Mouse (Mus musculus): ENCODE measurements around the gene Sptssa. TPM values are rescaled to one million over a fixed set of nuclear protein-coding genes. Genes with fewer than 3 reads are reported as not detected.

Sptssa gene
- total and polyA plus RNA-seq, 3 experiments: 34.0 to 125 (median 66.7) TPM

DNA sequence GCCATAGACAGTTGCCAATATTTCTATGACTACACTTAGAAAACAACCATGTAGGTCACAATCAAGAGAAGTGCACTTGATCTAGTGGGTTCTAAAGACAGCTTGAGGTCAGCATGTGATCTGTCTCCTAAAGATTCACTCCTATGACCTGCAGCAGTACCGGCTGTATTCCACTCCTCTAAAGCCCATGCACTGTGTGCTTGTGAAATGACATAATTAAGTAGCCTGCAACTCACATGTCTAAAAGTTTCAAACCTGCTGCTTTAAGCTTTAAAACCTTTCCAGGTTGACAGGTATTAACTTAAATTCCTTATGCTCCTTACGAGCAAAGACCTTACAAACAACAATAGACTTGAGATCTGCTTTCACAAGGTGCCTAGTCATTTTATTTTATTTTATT, 853 bp upstream of the Sptssa start:
- Histone ChIP-seq H3K4me3 (replicated peaks in 1 of 3; ENCODE audit: low read depth in 2 of 3, low read length in 2 of 3, poor library complexity in 1 of 3) (no peak overlapping the region), H3K9me3 (replicated peaks; ENCODE audit: low read length) (no peaks in the 10 kb centered on the region), H3K9ac (ENCODE audit: insufficient read depth, low read depth) (no peak overlapping the region), H3K36me3 (replicated peaks in 1 of 2; ENCODE audit: control insufficient read depth in 1 of 2, insufficient read depth in 1 of 2, low read length in 1 of 2) (peaks cover 0 to 6% of the 10 kb centered on the region in 2 experiments), H3K4me1 (ENCODE audit: control insufficient read depth in 1 of 2, insufficient read depth in 2 of 2) (peaks cover 4 to 50% of the 10 kb centered on the region in 2 experiments; a peak in 3 of 4 replicates), H3K27me3 (replicated peaks) (no peaks in the 10 kb centered on the region), H3K27ac (ENCODE audit: insufficient read depth, low read depth) (no peak overlapping the region), H3K79me2 (replicated peaks; ENCODE audit: control insufficient read depth, extremely low read depth, insufficient read depth, poor library complexity, severe bottlenecking) (peaks cover 6% of the 10 kb centered on the region; the same call in 1 of the 2 replicates), H3K4me2 (ENCODE audit: insufficient read depth, low read depth, poor library complexity, severe bottlenecking) (peak overlapping the region; percentile 48)
- in situ Hi-C loops (cut with MboI; ENCODE audit: low pct_ligation_motif_present, low pct_unique_long_range_greater_than_20kb, low sequenced_read_pairs) (no loop called here), dilution Hi-C loops (cut with MboI; ENCODE audit: extremely low pct_ligation_motif_present, extremely low pct_unique_long_range_greater_than_20kb, low sequenced_read_pairs) (no loop called here)
- TF ChIP-seq JUND (conservative IDR thresholded peaks at IDR 0.05; ENCODE audit: low read depth, low read length) (no peak), MYC (IDR thresholded peaks at IDR 0.05; ENCODE audit: low read depth, low read length) (no peak), MAFK (IDR thresholded peaks at IDR 0.05; ENCODE audit: insufficient replicate concordance, low read length) (no peak), MEF2A (IDR thresholded peaks at IDR 0.05; ENCODE audit: borderline replicate concordance, low read depth, low read length) (no peak), SMC3 (IDR thresholded peaks at IDR 0.05; ENCODE audit: low read depth, low read length) (no peak)
- DNase-seq (ENCODE audit: extremely low read depth): no peak

DNA sequence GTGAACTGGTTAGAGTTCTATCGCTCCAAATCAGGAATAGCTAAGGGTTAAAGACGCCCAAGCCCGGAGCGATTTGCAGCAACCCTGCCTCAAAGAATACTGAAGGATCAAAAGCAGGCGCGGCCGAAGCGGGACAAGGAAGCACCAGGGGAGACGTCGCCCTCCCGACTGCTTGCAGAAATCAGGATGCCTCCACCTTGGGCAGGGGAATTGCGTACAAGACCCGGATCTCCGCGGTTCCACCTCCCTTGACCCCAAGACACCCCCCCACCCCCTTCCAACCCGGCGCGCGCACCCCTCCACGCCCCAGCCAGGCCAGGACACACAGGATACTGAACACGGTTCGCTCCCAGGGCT, 356 bp downstream of the Sptssa start:
- Histone ChIP-seq H3K79me2 (replicated peaks; ENCODE audit: control insufficient read depth, extremely low read depth, insufficient read depth, poor library complexity, severe bottlenecking) (peaks cover 6% of the 10 kb centered on the region; the same call in 1 of the 2 replicates), H3K27ac (ENCODE audit: insufficient read depth, low read depth) (no peak overlapping the region)
- DNase-seq (ENCODE audit: extremely low read depth): peak; percentile 23

More for the DNA sequence above, 356 bp downstream of the Sptssa start:
- Histone ChIP-seq H3K4me3 (replicated peaks in 1 of 3; ENCODE audit: low read depth in 2 of 3, low read length in 2 of 3, poor library complexity in 1 of 3) (peak overlapping the region; percentile 65 to 81 (median 72)), H3K27me3 (replicated peaks) (no peaks in the 10 kb centered on the region), H3K4me2 (ENCODE audit: insufficient read depth, low read depth, poor library complexity, severe bottlenecking) (peak overlapping the region; percentile 81; the same call in 1 of the 2 replicates), H3K4me1 (ENCODE audit: control insufficient read depth in 1 of 2, insufficient read depth in 2 of 2) (peaks cover 4 to 59% of the 10 kb centered on the region in 2 experiments; a peak in 3 of 4 replicates), H3K9ac (ENCODE audit: insufficient read depth, low read depth) (peak overlapping the region; percentile 69), H3K9me3 (replicated peaks; ENCODE audit: low read length) (no peaks in the 10 kb centered on the region), H3K36me3 (replicated peaks in 1 of 2; ENCODE audit: control insufficient read depth in 1 of 2, insufficient read depth in 1 of 2, low read length in 1 of 2) (peaks cover 0 to 13% of the 10 kb centered on the region in 2 experiments)
- dilution Hi-C loops (cut with MboI; ENCODE audit: extremely low pct_ligation_motif_present, extremely low pct_unique_long_range_greater_than_20kb, low sequenced_read_pairs): no loop called here
- in situ Hi-C loops (cut with MboI; ENCODE audit: low pct_ligation_motif_present, low pct_unique_long_range_greater_than_20kb, low sequenced_read_pairs): no loop called here
- no peak for TF ChIP-seq MAFK (IDR thresholded peaks at IDR 0.05; ENCODE audit: insufficient replicate concordance, low read length)
- no peak for TF ChIP-seq USF1 (IDR thresholded peaks at IDR 0.05; ENCODE audit: low read depth, low read length)
- TF ChIP-seq MXI1 (IDR thresholded peaks at IDR 0.05; ENCODE audit: low read depth, low read length): no peak; the same call in 1 of the 2 replicates
- TF ChIP-seq USF2 (conservative IDR thresholded peaks at IDR 0.05; ENCODE audit: low read depth, low read length): no peak
- TF ChIP-seq EP300 (IDR thresholded peaks at IDR 0.05; ENCODE audit: low read length): no peak
- TF ChIP-seq HCFC1 (IDR thresholded peaks at IDR 0.05; ENCODE audit: low read depth, low read length): no peak
- no peak for TF ChIP-seq MYC (IDR thresholded peaks at IDR 0.05; ENCODE audit: low read depth, low read length)
- TF ChIP-seq UBTF (IDR thresholded peaks at IDR 0.05; ENCODE audit: low read depth, low read length): no peak
- no peak for TF ChIP-seq RAD21 (IDR thresholded peaks at IDR 0.05; ENCODE audit: low read depth, low read length)
- no peak for TF ChIP-seq JUN (IDR thresholded peaks at IDR 0.05; ENCODE audit: insufficient read depth, low read depth, low read length)
- no peak for TF ChIP-seq CHD1 (IDR thresholded peaks at IDR 0.05; ENCODE audit: low read depth, low read length)
- TF ChIP-seq TCF12 (IDR thresholded peaks at IDR 0.05; ENCODE audit: low read depth, low read length): no peak
- no peak for TF ChIP-seq CTCF (conservative IDR thresholded peaks at IDR 0.05 in 1 of 2, IDR thresholded peaks at IDR 0.05 in 1 of 2; ENCODE audit: low read depth in 2 of 2, low read length in 2 of 2)
- TF ChIP-seq NELFE (IDR thresholded peaks at IDR 0.05; ENCODE audit: low read depth, low read length): no peak
- TF ChIP-seq RCOR1 (conservative IDR thresholded peaks at IDR 0.05; ENCODE audit: low read depth, low read length): no peak
- no peak for TF ChIP-seq PAX5 (IDR thresholded peaks at IDR 0.05; ENCODE audit: low read length)
- TF ChIP-seq ZKSCAN1 (IDR thresholded peaks at IDR 0.05; ENCODE audit: borderline replicate concordance, low read depth, low read length): no peak
- no peak for TF ChIP-seq JUND (conservative IDR thresholded peaks at IDR 0.05; ENCODE audit: low read depth, low read length)

Data from CH12.LX (cell line).